Mouse (Mus musculus) CD4-positive helper T cell, adult 2 months (primary cell): ENCODE measurements around the gene Hist1h3b.
A peak's percentile ranks its signal among the peaks of the same experiment; 100 is the strongest.

Source experiments
- DNase-seq: peaks from one replicate; pipeline ENCODE4 v3.0.0-alpha.2; 2012; ENCODE audit warnings: low read depth, missing footprints, low spot score

Hist1h3b gene

GRCm38 (mm10) chr13:23738677-23739068, 13.4 kb upstream of the Hist1h3b start, which contains the start of gene Hist1h1c:
Hist1h1c (plus strand) TSS chr13:23738808.
- peak; percentile 95 for DNase-seq

GRCm38 (mm10) chr13:23739069-23739921, 12.8 kb upstream of the Hist1h3b start:
- peak; percentile 94 for DNase-seq

- DNase-seq = peak; percentile 92
These were observed 12.2 kb upstream of the Hist1h3b start for GRCm38 (mm10) chr13:23739922-23740252.

GRCm38 (mm10) chr13:23740256-23740840, 11.7 kb upstream of the Hist1h3b start:
- no peak for DNase-seq

- no peak for DNase-seq
These were observed 11.2 kb upstream of the Hist1h3b start for GRCm38 (mm10) chr13:23740910-23741309.

- DNase-seq = no peak
These were observed 10.1 kb upstream of the Hist1h3b start for GRCm38 (mm10) chr13:23742007-23742406.

GRCm38 (mm10) chr13:23743215-23743614, 8.9 kb upstream of the Hist1h3b start:
- no peak for DNase-seq

- DNase-seq = no peak
These were observed 8.1 kb upstream of the Hist1h3b start for GRCm38 (mm10) chr13:23743963-23744362.

- no peak for DNase-seq
These were observed 7.4 kb upstream of the Hist1h3b start for GRCm38 (mm10) chr13:23744421-23745380.

- DNase-seq = peak; percentile 91
These were observed 6.5 kb upstream of the Hist1h3b start, which contains the start of gene Hist1h3c for GRCm38 (mm10) chr13:23745381-23746161. Hist1h3c (minus strand) TSS chr13:23745602.

GRCm38 (mm10) chr13:23746201-23747080, 5.6 kb upstream of the Hist1h3b start, which contains the start of gene Hist1h2bb:
Hist1h2bb (plus strand) TSS chr13:23746734.
- DNase-seq = peak; percentile 91

GRCm38 (mm10) chr13:23747081-23747891, 4.8 kb upstream of the Hist1h3b start:
- peak; percentile 45 for DNase-seq

- no peak for DNase-seq
These were observed 4.2 kb upstream of the Hist1h3b start for GRCm38 (mm10) chr13:23747892-23748288.

GRCm38 (mm10) chr13:23749563-23750121, 2.4 kb upstream of the Hist1h3b start:
- no peak for DNase-seq

- DNase-seq = peak; percentile 76
These were observed 1.1 kb upstream of the Hist1h3b start, which contains the start of gene Hist1h2ab for GRCm38 (mm10) chr13:23750839-23751477. Hist1h2ab (plus strand) TSS chr13:23751126.

- DNase-seq = peak; percentile 54
These were observed 550 bp upstream of the Hist1h3b start for GRCm38 (mm10) chr13:23751478-23751956.

GRCm38 (mm10) chr13:23752742-23753172, 690 bp downstream of the Hist1h3b start:
- DNase-seq = no peak
